Mouse (Mus musculus) neural tube, embryonic 15.5 days (tissue): ENCODE results near the gene Card11. TPM values are rescaled to one million over a fixed set of nuclear protein-coding genes. Genes with fewer than 3 reads are reported as not detected.

Source experiments
- ATAC-seq: fragments of 200-750 bp; cut with Nextera tagmentation; 2 replicates; pipeline ENCODE4 v1.8.0; 2017; ENCODE audit warnings: mild to moderate bottlenecking, moderate TSS enrichment, moderate library complexity; ENCODE audit not compliant: low FRiP score
- H3K27ac ChIP-seq: fragments of 300-500 bp; sonication (generic); replicated peaks from 2 replicates; pipeline ENCODE4 v1.5.1; 2015; ENCODE audit warnings: mild to moderate bottlenecking, inconsistent platforms
- H3K27me3 ChIP-seq: fragments of 300-500 bp; sonication (generic); replicated peaks from 2 replicates; pipeline ENCODE4 v1.6.1; 2015; ENCODE audit warnings: inconsistent platforms
- H3K36me3 ChIP-seq: fragments of 300-500 bp; sonication (generic); 2 replicates; pipeline ENCODE4 v1.6.1; 2015; ENCODE audit warnings: inconsistent platforms
- H3K4me1 ChIP-seq: fragments of 300-500 bp; sonication (generic); 2 replicates; pipeline ENCODE4 v1.6.1; 2015; ENCODE audit warnings: inconsistent platforms
- H3K4me2 ChIP-seq: fragments of 300-500 bp; sonication (generic); 2 replicates; pipeline ENCODE4 v1.6.1; 2015; ENCODE audit warnings: inconsistent platforms, mild to moderate bottlenecking, moderate library complexity
- H3K4me3 ChIP-seq: fragments of 300-500 bp; sonication (generic); replicated peaks from 2 replicates; pipeline ENCODE4 v1.5.1; 2015; ENCODE audit warnings: mild to moderate bottlenecking, inconsistent platforms
- H3K9ac ChIP-seq: fragments of 300-500 bp; sonication (generic); replicated peaks from 2 replicates; pipeline ENCODE4 v1.6.1; 2015; ENCODE audit warnings: mild to moderate bottlenecking, inconsistent platforms
- H3K9me3 ChIP-seq: fragments of 300-500 bp; sonication (generic); replicated peaks from 2 replicates; pipeline ENCODE4 v1.6.1; 2016; ENCODE audit warnings: inconsistent platforms
- WGBS: fragments of 180-500 bp; shearing (Covaris S2); methylation state at CpG from one replicate; pipeline ENCODE4 v1.1.7; 2015; ENCODE audit warnings: mixed read lengths; 5-methylcytosine and 5-hydroxymethylcytosine counted together
- polyA plus RNA-seq: library from polyadenylated mRNA; unstranded; fragments of >200 nt; fragmentation: Nextera tagmentation; extraction: Ambion mirVana; gene quantifications from 2 replicates; pipeline ENCODE4 v1.2.1, GENCODE M21; 2015

Gene Card11
- polyA plus RNA-seq, 1 experiment from 2014 or later: 0.26 TPM

DNA sequence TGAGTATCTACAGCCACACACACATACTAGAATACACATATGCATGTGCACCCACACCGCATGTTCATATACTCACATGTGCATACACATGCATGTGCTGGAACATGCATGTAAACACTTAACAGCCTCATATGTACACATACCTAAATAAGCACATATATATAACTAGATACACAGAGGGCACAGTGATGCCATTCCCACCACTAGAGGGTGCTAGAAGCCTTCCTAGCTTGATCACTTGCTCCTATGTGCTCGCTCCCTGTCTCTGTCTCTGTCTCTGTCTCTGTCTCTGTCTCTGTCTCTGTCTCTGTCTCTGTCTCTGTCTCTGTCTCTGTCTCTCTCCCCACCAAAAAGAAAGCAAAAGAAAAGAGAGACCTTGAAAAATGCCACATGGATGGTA is 131.3 kb downstream of the Card11 start:
- Histone ChIP-seq H3K36me3 (no peaks in the 10 kb centered on the region), H3K9me3 (no peaks in the 10 kb centered on the region), H3K27ac (no peak overlapping the region), H3K4me2 (no peak overlapping the region), H3K4me3 (no peak overlapping the region), H3K27me3 (peaks cover 6% of the 10 kb centered on the region; the same call in 1 of the 2 replicates), H3K9ac (no peak overlapping the region), H3K4me1 (peaks cover 27% of the 10 kb centered on the region)
- WGBS: 64% methylated on average over 2 of the region's 2 CpGs
- no peak; the same call in 1 of the 2 replicates for ATAC-seq

DNA sequence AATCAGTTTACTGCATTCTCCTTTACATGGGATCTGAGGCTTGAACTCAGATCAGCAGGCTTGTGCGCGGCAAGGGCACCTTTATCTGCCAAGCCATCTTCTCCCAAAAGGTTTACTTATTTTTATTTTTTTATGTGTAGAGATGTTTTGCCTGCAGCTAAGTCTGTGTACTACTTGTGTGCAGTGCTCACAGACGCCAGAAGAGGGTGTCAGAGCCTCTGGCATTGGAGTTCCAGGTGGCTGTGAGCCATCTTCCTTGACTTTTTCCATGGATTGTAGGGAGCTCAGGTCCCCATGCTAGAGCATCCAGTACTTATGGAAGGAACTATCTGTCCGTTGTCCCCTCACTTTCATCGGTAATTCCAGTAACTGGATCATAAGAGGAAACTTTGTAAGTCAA is 140.7 kb downstream of the Card11 start:
- H3K4me2 ChIP-seq: no peak overlapping the region
- H3K27ac ChIP-seq: no peak overlapping the region
- H3K4me3 ChIP-seq: no peak overlapping the region
- no peak overlapping the region for H3K9ac ChIP-seq
- H3K27me3 ChIP-seq: no peaks in the 10 kb centered on the region
- no peaks in the 10 kb centered on the region for H3K9me3 ChIP-seq
- H3K36me3 ChIP-seq: no peaks in the 10 kb centered on the region
- 88% methylated on average over 5 of the region's 5 CpGs for WGBS
- ATAC-seq: no peak
- H3K4me1 ChIP-seq: peaks cover 15% of the 10 kb centered on the region

DNA sequence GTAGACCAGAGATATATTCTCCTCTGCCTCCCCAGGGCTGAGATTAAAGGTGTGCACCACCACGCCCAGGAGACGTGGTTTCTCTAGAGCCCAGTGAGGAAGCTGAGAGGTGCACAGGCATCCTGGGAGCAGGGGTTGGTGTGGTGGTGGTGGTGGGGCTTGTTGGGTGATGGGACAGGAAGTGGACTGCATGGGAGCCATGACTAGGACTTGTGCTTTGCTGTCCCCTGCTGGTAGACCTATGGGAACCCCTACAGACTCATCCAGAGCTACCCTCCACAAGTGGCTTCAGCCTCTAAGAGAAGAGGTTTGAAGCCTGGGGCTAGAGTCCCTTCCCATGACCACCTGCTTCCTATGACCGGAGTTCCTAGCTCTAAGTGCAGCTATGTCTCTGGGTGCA is 142.0 kb downstream of the Card11 start:
- Histone ChIP-seq H3K9me3 (no peaks in the 10 kb centered on the region), H3K27me3 (no peaks in the 10 kb centered on the region), H3K27ac (no peak overlapping the region), H3K4me3 (no peak overlapping the region), H3K4me2 (no peak overlapping the region), H3K4me1 (peaks cover 20% of the 10 kb centered on the region), H3K9ac (no peak overlapping the region), H3K36me3 (no peaks in the 10 kb centered on the region)
- WGBS: 94% methylated on average over 3 of the region's 3 CpGs
- no peak for ATAC-seq

DNA sequence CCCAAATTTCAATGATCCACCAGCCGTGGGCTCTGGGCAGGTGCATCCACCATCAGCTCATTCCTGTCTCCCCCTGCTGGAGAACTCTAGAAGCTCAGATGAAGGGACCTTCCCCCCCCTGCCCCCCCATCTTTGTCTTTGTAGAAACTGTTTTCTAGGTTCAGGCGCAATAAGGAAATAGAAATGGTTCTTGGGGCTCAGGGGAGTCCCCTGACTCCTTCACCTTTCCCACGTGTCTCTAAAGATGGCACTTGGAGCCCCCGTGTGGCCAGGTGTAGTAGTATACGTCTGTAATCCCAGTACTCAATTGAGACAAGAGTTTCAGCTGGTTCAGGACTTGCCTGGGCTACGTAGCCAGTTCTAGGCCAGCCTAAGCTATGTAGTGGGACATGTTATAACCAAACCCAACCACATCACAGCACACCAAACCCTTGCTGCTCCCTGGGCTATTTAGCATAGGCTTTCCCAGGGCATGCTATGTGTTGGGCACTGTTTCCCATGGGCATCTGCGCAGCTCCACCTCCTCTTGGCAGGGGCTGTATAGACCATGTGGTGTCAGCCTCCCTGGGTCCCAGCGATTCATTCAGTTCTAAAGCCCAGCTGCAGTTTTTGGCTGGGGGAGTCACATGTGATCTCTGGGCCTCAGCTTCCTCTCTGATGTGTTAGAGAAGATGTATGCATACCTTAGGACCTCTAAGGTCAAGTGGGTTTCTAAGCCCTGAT is 142.8 kb downstream of the Card11 start:
- no peak for ATAC-seq
- no peaks in the 10 kb centered on the region for H3K27me3 ChIP-seq
- H3K4me2 ChIP-seq: no peak overlapping the region
- H3K9ac ChIP-seq: no peak overlapping the region
- no peaks in the 10 kb centered on the region for H3K9me3 ChIP-seq
- 62% methylated on average over 8 of the region's 8 CpGs for WGBS
- no peak overlapping the region for H3K4me3 ChIP-seq
- no peaks in the 10 kb centered on the region for H3K36me3 ChIP-seq
- no peak overlapping the region for H3K27ac ChIP-seq
- H3K4me1 ChIP-seq: peaks cover 24% of the 10 kb centered on the region

DNA sequence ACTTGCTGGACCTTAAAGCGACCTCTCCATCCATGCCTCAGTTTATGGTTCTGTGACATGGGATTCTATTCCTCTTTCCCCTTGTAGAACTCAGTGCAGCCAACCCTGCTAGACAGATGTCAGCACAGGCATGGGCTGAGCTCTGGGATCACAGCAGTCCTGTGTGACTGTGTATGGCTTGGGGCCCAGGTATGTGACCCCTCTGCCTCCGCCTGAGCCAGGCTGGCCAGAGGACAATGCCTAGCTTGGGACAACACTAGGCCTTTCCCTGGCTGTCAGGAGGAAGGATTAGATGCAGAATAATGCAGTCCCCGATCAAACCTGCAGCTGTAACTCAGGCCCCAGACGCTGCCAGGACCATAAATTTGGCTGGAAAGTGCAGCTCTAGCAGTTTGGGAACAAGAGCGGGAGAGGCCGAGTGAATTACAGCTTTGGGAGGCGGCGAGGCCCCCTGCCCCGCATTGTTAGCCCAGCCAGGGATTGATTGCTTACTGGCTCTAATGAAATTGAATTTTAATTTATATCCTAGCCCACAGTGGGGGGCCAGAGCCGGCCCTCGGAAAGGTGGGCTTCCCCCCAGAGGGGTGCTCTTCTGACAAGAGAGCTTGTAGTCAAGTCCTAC is 144.4 kb downstream of the Card11 start:
- 15% methylated on average over 11 of the region's 11 CpGs for WGBS
- peaks cover 27% of the 10 kb centered on the region for H3K4me1 ChIP-seq
- no peak overlapping the region for H3K4me3 ChIP-seq
- H3K27ac ChIP-seq: peak overlapping the region; percentile 68
- no peak overlapping the region for H3K4me2 ChIP-seq
- ATAC-seq: peak; percentile 55; the same call in 1 of the 2 replicates
- no peaks in the 10 kb centered on the region for H3K36me3 ChIP-seq
- H3K27me3 ChIP-seq: no peaks in the 10 kb centered on the region
- no peak overlapping the region for H3K9ac ChIP-seq
- H3K9me3 ChIP-seq: 0 out of 2 replicates have a peak, but pooled peaks cover 1% of the 10 kb centered on the region

DNA sequence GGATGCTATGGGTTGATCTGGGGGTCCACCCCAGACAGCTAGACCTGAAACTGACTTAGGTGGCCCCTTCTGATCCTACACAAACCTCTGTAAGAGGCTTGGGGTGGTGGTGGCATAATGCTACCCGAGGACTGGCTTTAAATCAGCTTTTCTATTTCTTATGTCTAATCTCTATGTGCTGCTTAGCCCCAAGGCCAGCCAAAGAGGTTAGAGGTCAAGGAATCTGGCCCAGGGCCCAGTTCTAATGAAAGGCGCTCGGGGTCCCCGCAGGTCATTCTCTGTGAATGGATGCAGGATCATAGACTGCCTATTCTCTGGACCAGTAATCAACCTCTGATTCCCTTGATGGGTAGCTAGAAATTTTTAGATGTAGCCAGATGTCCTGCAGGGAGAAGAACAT is 145.7 kb downstream of the Card11 start:
- Histone ChIP-seq H3K27me3 (no peaks in the 10 kb centered on the region), H3K9ac (no peak overlapping the region), H3K4me3 (no peak overlapping the region), H3K4me1 (peaks cover 27% of the 10 kb centered on the region), H3K9me3 (0 out of 2 replicates have a peak, but pooled peaks cover 2% of the 10 kb centered on the region), H3K36me3 (no peaks in the 10 kb centered on the region), H3K27ac (no peak overlapping the region), H3K4me2 (no peak overlapping the region)
- WGBS: 77% methylated on average over 4 of the region's 4 CpGs
- no peak for ATAC-seq

DNA sequence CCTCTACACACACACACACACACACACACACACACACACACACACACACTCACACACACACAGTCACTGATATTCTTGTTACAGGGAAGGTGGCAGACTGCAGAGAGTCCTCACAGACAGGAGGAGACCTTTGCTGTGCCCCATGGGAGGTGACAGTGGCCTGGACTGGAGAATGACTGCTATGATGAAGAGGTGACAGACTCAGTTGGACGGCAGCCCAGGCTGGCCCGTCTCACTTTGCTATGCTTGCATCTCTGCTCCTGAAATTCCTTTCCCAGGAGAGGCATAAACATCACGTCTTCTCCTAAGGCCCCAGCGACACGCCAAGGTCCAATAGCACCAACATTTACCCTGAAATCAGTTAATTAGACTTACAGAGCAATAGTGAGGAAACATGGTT is 146.7 kb downstream of the Card11 start:
- no peak for ATAC-seq

DNA sequence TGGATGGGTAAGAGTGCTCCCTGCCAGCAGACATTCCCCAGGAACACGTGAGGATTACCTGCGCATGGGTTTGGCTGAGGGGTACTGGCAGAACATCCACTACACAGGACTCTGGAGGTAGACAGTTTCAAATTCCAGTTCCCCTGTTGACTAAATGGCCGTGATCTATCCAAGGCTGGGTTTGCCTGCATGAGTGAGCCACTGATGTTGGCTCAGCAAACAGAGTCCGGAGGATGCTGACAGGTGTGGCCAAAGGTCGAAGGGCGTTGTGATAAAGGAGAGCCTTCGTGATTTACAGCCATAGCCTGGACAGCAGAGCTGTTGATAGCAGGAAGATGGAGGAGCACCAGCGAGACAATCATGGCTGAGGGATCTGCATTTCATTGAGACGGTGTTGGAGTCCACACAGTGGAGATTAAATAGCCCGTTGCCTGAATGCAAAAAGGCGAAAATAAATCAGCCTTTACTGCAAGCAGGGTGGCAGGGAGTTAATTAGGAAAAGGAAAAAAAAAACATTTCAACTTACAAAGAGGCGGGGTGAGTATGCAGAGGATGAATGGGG is 147.9 kb downstream of the Card11 start:
- Histone ChIP-seq H3K9ac (no peak overlapping the region), H3K27ac (peak overlapping the region; percentile 48), H3K9me3 (0 out of 2 replicates have a peak, but pooled peaks cover 2% of the 10 kb centered on the region), H3K27me3 (no peaks in the 10 kb centered on the region), H3K36me3 (no peaks in the 10 kb centered on the region), H3K4me1 (peaks cover 24% of the 10 kb centered on the region), H3K4me2 (no peak overlapping the region), H3K4me3 (no peak overlapping the region)
- WGBS: 51% methylated on average over 12 of the region's 12 CpGs
- ATAC-seq: no peak

More for the DNA sequence above, 146.7 kb downstream of the Card11 start:
- Histone ChIP-seq H3K4me3 (no peak overlapping the region), H3K27me3 (no peaks in the 10 kb centered on the region), H3K4me2 (no peak overlapping the region), H3K36me3 (no peaks in the 10 kb centered on the region), H3K27ac (no peak overlapping the region), H3K9ac (no peak overlapping the region), H3K9me3 (0 out of 2 replicates have a peak, but pooled peaks cover 2% of the 10 kb centered on the region), H3K4me1 (peaks cover 27% of the 10 kb centered on the region)
- 58% methylated on average over 5 of the region's 5 CpGs for WGBS

DNA sequence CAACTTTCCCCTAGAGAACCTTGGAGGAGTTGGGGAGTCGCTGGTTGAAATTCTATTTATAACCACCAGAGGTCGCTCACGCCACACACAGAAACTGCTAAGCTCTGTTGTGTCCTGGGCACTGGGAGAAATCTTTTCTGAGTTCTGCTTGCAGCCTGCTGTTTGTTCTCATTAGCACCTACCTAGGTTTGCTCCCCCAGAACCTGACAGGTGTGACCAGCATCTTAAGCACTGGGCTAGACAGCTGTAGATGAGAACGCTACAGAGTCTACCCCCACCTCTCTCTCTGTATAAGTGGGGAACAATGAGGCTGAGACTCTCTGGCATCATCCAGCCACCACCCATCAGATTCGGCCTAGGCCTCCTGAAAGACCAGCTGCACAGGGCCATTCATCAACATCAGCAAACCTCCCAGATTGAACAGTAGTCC is 153.1 kb downstream of the Card11 start:
- Histone ChIP-seq H3K9ac (no peak overlapping the region), H3K27ac (no peak overlapping the region), H3K4me1 (0 out of 2 replicates have a peak, but pooled peaks cover under 1% of the 10 kb centered on the region), H3K4me3 (no peak overlapping the region), H3K27me3 (0 out of 2 replicates have a peak, but pooled peaks cover 3% of the 10 kb centered on the region), H3K4me2 (no peak overlapping the region), H3K9me3 (0 out of 2 replicates have a peak, but pooled peaks cover 2% of the 10 kb centered on the region), H3K36me3 (no peaks in the 10 kb centered on the region)
- peak; percentile 47; the same call in 1 of the 2 replicates for ATAC-seq
- WGBS: 8% methylated on average over 5 of the region's 5 CpGs

DNA sequence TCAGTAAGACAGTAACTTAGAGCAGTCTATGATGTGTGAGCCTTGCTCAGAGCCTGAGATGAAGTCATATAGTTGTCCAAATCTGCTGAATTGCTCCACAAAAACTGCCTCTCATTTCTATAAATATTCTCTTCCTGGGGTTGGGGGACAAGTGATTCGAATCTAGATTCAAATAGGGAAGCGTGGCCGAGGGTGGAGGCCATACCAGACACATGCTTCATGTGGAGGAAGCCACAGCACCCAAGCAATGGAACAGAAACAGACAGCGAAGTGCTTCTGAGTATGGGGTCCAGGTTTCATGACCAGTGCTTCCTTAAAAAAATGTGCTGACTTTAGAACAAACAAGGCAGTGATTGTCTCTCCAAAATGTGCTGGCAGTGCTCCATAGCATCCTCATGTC is 158.4 kb downstream of the Card11 start:
- 79% methylated on average over 4 of the region's 4 CpGs for WGBS
- Histone ChIP-seq H3K27me3 (0 out of 2 replicates have a peak, but pooled peaks cover 3% of the 10 kb centered on the region), H3K9me3 (no peaks in the 10 kb centered on the region), H3K4me2 (no peak overlapping the region), H3K36me3 (no peaks in the 10 kb centered on the region), H3K4me1 (no peaks in the 10 kb centered on the region), H3K4me3 (no peak overlapping the region), H3K27ac (no peak overlapping the region), H3K9ac (no peak overlapping the region)
- no peak for ATAC-seq

DNA sequence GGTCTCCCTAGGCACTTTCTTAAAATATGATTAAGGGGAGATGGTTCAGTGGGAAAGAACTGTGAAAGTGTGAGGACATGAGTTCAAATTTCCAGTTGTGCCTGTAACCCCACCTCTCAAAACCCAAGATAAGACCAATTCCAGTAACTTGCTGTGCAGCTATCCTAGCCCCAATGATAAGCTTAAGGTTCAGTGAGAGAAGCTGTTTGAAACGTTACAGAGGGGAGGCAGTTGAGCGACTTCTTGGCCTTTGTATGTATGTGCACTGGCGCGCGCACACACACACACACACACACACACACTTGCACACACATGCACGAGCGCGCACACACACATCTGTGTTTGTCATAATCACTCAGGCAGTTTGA is 169.3 kb downstream of the Card11 start:
- Histone ChIP-seq H3K4me3 (no peak overlapping the region), H3K9ac (no peak overlapping the region), H3K27ac (no peak overlapping the region), H3K4me1 (peaks cover 43% of the 10 kb centered on the region), H3K36me3 (no peaks in the 10 kb centered on the region), H3K4me2 (peak overlapping the region; percentile 56), H3K27me3 (no peaks in the 10 kb centered on the region), H3K9me3 (no peaks in the 10 kb centered on the region)
- 83% methylated on average over 8 of the region's 8 CpGs for WGBS
- no peak for ATAC-seq
